Mouse (Mus musculus) midbrain, embryonic 12.5 days (tissue): ENCODE data around the gene Inip. TPM values are rescaled to one million over a fixed set of nuclear protein-coding genes. Genes with fewer than 3 reads are reported as not detected.
A peak's percentile ranks its signal among the peaks of the same experiment; 100 is the strongest.

ENCODE experiments used
- ATAC-seq: fragments of 200-750 bp; cut with Nextera tagmentation; 2 replicates; pipeline ENCODE4 v1.8.0; 2017; ENCODE audit warnings: low read depth, moderate TSS enrichment, moderate library complexity; ENCODE audit not compliant: low FRiP score
- H3K27ac ChIP-seq: fragments of 300-500 bp; sonication (generic); replicated peaks from 2 replicates; pipeline ENCODE4 v1.5.1; 2016; ENCODE audit warnings: mild to moderate bottlenecking
- H3K27me3 ChIP-seq: fragments of 300-500 bp; sonication (generic); 2 replicates; pipeline ENCODE4 v1.6.1; 2016; ENCODE audit warnings: mild to moderate bottlenecking
- H3K36me3 ChIP-seq: fragments of 300-500 bp; sonication (generic); 2 replicates; pipeline ENCODE4 v1.6.1; 2016
- H3K4me1 ChIP-seq: fragments of 300-500 bp; sonication (generic); 2 replicates; pipeline ENCODE4 v1.6.1; 2016
- H3K4me2 ChIP-seq: fragments of 300-500 bp; sonication (generic); replicated peaks from 2 replicates; pipeline ENCODE4 v1.6.1; 2016; ENCODE audit warnings: mild to moderate bottlenecking, moderate library complexity
- H3K4me3 ChIP-seq: fragments of 300-500 bp; sonication (generic); 2 replicates; pipeline ENCODE4 v1.5.1; 2016; ENCODE audit warnings: mild to moderate bottlenecking
- H3K9ac ChIP-seq: fragments of 300-500 bp; sonication (generic); replicated peaks from 2 replicates; pipeline ENCODE4 v1.6.1; 2016; ENCODE audit warnings: mild to moderate bottlenecking, moderate library complexity
- H3K9me3 ChIP-seq: fragments of 300-500 bp; sonication (generic); 2 replicates; pipeline ENCODE4 v1.6.1; 2016; ENCODE audit warnings: mild to moderate bottlenecking
- WGBS: fragments of 180-500 bp; shearing (Covaris S2); methylation state at CpG from one replicate; pipeline ENCODE4 v1.1.7; 2016; 5-methylcytosine and 5-hydroxymethylcytosine counted together
- polyA plus RNA-seq: library from polyadenylated mRNA; unstranded; fragments of >200 nt; fragmentation: Nextera tagmentation; extraction: Ambion mirVana; gene quantifications from 2 replicates; pipeline ENCODE4 v1.2.1, GENCODE M21; 2016

Gene Inip
- polyA plus RNA-seq, 1 experiment from 2014 or later: 94.5 TPM

DNA sequence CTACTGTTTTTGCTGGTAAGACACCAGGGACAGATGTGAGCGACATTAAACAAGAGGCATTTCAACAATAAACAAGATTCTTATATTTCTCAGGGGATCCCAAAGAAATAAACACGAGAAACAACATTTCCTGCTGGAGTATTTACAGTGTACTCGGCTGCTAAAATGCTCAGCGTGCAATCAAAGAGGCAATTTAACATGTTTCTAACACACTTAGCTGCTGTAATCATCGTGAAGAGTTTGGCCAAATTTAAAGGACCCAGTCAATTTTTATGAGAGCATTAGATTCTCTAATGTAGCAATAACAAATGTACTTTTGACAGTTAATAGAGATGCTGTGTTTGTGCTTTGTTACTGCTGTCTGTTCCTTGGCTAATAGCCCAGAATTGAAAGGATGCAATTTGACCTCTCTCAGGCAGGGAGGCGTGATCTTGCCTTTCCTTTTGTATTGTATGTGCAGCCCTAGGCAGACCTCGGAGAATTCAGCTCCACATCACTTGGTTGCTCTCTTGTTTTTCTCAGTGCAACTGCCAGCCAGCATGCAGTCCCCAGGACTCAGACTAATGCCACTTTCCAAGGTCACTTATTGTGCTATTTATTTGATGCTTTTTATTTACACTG, 35.9 kb downstream of the Inip start:
- H3K4me3 ChIP-seq: no peak overlapping the region
- H3K4me1 ChIP-seq: peaks cover 10% of the 10 kb centered on the region; the same call in 1 of the 2 replicates
- no peak overlapping the region for H3K9ac ChIP-seq
- no peaks in the 10 kb centered on the region for H3K9me3 ChIP-seq
- H3K27ac ChIP-seq: 0 out of 2 replicates have a peak overlapping the region, but pooled peaks have one; percentile 42
- H3K4me2 ChIP-seq: no peak overlapping the region
- no peaks in the 10 kb centered on the region for H3K27me3 ChIP-seq
- ATAC-seq: peak; percentile 27; the same call in 1 of the 2 replicates
- peaks cover 16% of the 10 kb centered on the region for H3K36me3 ChIP-seq
- 38% methylated on average over 7 of the region's 7 CpGs for WGBS

DNA sequence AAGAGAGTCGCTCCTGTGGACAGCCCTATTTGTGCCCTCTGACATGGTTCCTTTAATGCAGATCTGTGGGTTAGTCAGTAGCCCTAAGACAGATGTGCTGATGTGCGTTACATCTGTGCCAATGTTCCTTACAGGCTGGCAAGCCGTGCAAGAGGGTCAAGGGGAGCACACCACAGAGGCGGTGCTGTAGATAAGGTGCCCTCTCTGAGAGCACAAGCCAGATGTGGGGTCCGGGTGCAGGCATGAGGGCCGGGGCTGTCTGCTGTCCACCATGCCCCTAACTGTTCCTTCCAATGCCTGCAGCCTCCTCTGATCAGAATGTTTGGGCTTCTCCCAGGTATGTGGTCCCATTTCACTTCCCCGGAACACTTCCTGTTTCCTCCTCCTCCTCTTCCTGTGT, 36.4 kb downstream of the Inip start:
- peaks cover 10% of the 10 kb centered on the region for H3K36me3 ChIP-seq

DNA sequence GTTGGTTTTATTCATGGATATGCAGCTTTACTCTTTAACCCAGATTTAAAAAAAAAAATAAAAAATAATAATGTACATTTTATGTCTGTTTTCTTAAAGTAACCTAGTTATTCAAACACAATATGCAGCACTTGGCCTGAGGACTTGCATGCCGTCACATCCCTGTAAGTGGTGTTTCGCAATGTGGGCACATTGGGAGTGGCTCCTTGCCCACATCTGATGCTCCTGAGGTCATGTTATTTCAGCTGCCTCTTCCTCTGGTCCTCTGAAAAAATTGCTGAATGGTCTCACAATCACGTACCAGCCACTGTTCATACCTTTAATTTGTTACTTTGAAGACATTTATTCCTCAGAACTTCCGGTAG, 40.0 kb downstream of the Inip start:
- no peak overlapping the region for H3K27ac ChIP-seq
- H3K36me3 ChIP-seq: no peaks in the 10 kb centered on the region
- no peak for ATAC-seq
- no peak overlapping the region for H3K9ac ChIP-seq
- H3K4me1 ChIP-seq: peaks cover 10% of the 10 kb centered on the region; the same call in 1 of the 2 replicates
- WGBS: 80% methylated on average over 4 of the region's 4 CpGs
- no peak overlapping the region for H3K4me2 ChIP-seq
- H3K27me3 ChIP-seq: no peaks in the 10 kb centered on the region
- no peak overlapping the region for H3K4me3 ChIP-seq
- no peaks in the 10 kb centered on the region for H3K9me3 ChIP-seq

More for the DNA sequence above, 36.4 kb downstream of the Inip start:
- no peak overlapping the region for H3K9ac ChIP-seq
- H3K4me2 ChIP-seq: no peak overlapping the region
- H3K9me3 ChIP-seq: no peaks in the 10 kb centered on the region
- peaks cover 10% of the 10 kb centered on the region; the same call in 1 of the 2 replicates for H3K4me1 ChIP-seq
- H3K27me3 ChIP-seq: no peaks in the 10 kb centered on the region
- WGBS: 82% methylated on average over 7 of the region's 7 CpGs
- H3K4me3 ChIP-seq: no peak overlapping the region
- no peak overlapping the region for H3K27ac ChIP-seq
- no peak for ATAC-seq

DNA sequence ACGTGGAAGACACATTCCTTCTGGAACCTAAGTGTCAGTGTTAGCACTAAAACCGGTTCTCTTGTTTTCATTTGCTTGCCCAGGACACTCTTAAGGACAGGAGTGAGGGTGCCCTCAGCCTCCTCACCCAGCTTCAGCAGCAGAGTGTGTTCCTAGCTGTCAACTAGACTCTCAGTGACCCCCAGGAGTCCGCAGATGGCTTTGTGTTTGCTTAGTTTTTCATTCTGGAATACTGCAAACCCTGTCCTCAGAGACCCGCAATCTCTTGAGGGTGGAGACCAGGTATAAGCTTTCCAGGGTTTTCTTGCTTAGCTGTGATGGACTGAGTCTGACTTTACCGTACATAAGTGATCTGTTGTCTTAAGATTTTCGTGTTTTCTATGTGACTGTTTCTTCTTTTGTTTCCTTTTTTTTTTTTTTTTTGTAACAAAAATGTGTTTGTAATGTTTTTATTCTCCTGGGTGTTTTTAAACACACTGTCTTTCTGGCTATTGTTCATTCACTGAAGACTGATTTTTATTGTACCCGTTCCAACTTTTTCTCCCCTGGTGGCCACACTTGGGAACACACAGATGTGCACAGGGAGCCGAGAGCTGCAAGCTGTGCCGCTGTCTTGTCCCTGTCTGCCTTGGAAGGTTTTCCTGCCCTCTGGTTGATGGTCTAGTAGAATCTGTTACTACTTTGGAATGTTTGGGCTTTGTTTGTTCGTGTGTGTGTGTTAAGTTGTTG, 40.6 kb downstream of the Inip start:
- H3K27ac ChIP-seq: no peak overlapping the region
- no peaks in the 10 kb centered on the region for H3K9me3 ChIP-seq
- H3K4me1 ChIP-seq: peaks cover 8% of the 10 kb centered on the region; the same call in 1 of the 2 replicates
- H3K4me3 ChIP-seq: no peak overlapping the region
- no peak for ATAC-seq
- no peaks in the 10 kb centered on the region for H3K27me3 ChIP-seq
- H3K9ac ChIP-seq: no peak overlapping the region
- H3K36me3 ChIP-seq: no peaks in the 10 kb centered on the region
- WGBS: 60% methylated on average over 10 of the region's 10 CpGs
- no peak overlapping the region for H3K4me2 ChIP-seq

DNA sequence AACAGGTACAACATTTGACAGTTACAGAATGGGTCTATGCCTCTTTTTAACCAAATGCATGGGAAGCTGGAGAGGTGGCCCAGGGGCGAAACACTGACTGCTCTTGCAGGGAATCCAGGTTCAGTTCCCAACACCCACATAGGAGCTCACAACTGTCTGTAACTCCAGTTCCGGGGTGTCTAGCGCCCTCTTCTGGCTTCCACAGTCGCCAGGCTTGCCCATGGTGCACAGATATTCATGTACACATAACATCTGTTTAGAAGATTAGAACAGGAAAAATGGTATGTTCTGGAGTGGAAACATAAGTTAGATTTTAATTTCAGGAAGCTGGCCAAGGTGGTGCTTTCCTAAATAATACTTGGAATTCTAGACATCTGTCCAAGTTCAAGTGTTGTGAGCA, 41.4 kb downstream of the Inip start:
- Histone ChIP-seq H3K36me3 (0 out of 2 replicates have a peak, but pooled peaks cover 5% of the 10 kb centered on the region), H3K9ac (no peak overlapping the region), H3K4me2 (no peak overlapping the region), H3K27me3 (no peaks in the 10 kb centered on the region), H3K9me3 (no peaks in the 10 kb centered on the region), H3K4me3 (no peak overlapping the region), H3K4me1 (0 out of 2 replicates have a peak, but pooled peaks cover under 1% of the 10 kb centered on the region), H3K27ac (no peak overlapping the region)
- ATAC-seq: no peak
- WGBS: 72% methylated on average over 4 of the region's 4 CpGs

DNA sequence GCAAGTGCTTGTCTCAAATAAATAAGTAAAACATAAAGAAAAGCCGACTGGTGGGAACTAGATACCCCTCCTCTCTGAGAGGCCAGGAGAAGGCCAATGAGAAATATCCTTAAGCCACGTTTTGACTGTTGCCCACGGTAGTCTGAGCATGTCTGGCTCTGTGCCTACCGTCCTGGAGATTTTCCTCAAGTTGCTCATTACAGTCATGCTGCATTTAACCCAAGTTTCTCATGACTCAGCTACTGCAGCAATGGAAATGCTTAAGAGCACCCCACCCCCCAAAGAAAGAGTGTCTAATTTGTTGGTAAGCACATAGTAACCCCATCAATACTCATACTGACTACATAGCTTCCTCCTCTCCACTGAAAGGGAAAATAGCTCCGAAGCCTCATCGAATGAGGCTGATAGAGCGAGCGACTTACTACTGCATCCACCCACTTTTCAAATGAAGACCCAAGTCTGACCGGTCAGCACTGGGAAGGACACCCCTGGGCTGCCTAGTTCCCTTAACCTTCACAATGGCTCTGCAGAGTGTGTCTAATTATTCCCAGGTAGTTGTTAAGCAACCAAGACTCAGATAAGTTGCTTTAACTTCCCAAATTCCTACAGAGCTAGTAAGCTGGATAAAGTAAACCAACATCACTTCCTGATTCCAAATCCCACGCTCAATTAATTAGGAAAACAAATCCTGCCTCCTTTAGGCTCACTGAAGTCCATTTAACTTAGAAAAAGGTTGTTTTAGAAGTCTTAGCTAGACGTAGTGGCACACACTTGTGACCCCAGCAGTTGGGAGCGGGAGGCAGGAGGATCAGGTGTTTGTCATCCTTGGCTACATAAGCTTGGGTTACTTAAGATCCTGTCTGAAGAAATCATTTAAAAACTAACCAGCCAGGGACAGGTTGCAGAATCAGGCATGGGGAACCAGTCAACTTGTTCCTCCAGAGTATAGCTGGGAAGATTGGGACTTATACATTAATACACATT, 43.6 kb downstream of the Inip start:
- 82% methylated on average over 12 of the region's 12 CpGs for WGBS
- H3K9ac ChIP-seq: no peak overlapping the region
- no peaks in the 10 kb centered on the region for H3K27me3 ChIP-seq
- H3K9me3 ChIP-seq: no peaks in the 10 kb centered on the region
- no peak for ATAC-seq
- H3K27ac ChIP-seq: no peak overlapping the region
- H3K36me3 ChIP-seq: 0 out of 2 replicates have a peak, but pooled peaks cover 7% of the 10 kb centered on the region
- H3K4me3 ChIP-seq: no peak overlapping the region
- no peaks in the 10 kb centered on the region for H3K4me1 ChIP-seq
- H3K4me2 ChIP-seq: no peak overlapping the region

DNA sequence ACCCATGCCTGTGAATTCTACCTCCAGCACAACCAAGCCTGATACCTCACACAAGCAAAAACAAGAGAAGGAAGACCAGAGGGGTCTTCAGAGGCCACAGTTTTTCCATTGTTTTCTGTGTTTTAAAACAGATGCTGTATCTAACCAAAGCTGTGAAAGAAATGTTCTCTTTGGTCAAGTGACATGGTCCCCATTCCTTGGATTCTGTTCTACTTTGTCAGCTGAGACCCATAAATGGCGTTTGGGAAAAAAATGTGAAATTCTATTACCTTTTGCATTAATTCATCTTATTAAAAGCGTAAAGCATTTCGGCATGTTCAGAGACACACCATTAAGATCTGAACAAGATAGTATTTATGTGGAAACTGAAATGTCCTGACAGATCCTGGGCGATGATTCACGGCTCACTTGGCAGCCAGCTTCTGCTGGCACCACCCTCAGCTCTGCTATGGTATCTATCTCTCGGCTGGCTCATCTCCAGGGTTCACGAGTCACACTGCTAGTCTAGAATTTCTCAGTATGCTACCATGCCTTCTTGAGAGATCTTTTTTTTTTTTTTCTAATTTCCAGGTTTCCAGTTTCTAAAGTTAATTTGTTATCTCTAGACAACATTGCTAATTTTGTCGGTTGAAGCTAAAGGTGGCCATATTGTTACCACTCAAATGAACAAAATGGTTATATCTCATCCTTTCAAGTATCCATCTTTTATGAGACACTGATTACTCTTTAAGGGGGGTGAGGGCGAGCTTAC, 44.9 kb downstream of the Inip start:
- Histone ChIP-seq H3K27me3 (no peaks in the 10 kb centered on the region), H3K36me3 (0 out of 2 replicates have a peak, but pooled peaks cover 14% of the 10 kb centered on the region), H3K9me3 (no peaks in the 10 kb centered on the region), H3K4me2 (no peak overlapping the region), H3K4me1 (no peaks in the 10 kb centered on the region), H3K27ac (no peak overlapping the region), H3K9ac (no peak overlapping the region), H3K4me3 (no peak overlapping the region)
- WGBS: 94% methylated on average over 9 of the region's 9 CpGs
- ATAC-seq: no peak

DNA sequence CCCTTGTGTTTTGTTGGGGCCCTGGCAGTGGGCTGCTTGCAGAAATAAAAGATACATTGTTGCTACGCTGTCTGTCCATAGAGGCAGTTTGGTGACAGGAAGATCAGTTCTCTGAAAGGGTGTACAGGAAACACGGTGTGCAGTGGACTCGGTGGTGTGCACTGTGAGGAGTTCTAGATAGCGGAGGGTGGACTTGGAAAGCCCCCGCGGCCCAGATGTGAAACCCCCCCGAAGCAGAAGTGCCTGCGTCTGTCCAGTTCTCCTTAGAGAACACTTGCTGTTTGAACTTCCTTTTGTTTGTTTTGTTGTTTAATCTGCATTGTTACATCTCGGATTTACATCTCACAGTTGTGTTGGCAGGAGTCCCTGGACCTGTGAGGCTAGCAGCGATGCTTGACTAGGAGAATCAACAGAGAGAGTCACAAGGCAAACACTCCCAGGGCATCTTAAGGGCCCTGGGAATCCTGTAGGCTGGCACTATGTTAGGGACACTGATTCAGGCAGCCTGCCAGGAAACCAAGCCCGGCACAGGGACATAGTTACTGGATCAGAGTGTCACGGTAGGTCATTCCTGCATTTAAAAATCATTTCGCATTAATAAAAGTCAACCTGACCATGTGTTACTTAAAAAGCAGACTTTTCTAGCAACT, 47.8 kb downstream of the Inip start:
- Histone ChIP-seq H3K4me1 (no peaks in the 10 kb centered on the region), H3K36me3 (0 out of 2 replicates have a peak, but pooled peaks cover 14% of the 10 kb centered on the region), H3K4me2 (no peak overlapping the region), H3K9me3 (no peaks in the 10 kb centered on the region), H3K4me3 (no peak overlapping the region), H3K9ac (no peak overlapping the region), H3K27ac (no peak overlapping the region), H3K27me3 (no peaks in the 10 kb centered on the region)
- ATAC-seq: no peak
- 63% methylated on average over 13 of the region's 13 CpGs for WGBS

DNA sequence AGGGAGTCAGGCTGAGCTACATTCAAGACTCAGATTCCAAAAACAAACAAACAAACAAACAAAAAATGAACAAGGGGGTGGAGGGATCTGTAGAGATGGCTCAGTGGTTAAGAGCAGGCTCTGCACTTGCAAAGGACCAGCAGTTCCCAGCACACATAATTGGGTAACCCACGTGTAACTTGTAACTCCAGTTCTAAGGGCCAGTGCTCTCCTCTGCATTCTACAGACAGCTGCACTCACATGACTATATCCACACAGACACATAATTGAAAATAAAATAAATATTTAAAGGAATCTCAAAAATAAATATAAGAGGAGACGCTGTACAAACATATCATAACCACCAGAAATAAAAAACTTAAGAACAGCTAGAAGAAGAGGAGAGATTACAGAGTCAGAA, 61.5 kb downstream of the Inip start:
- Histone ChIP-seq H3K9ac (no peak overlapping the region), H3K4me1 (no peaks in the 10 kb centered on the region), H3K27me3 (no peaks in the 10 kb centered on the region), H3K4me3 (no peak overlapping the region), H3K36me3 (peaks cover 12% of the 10 kb centered on the region), H3K9me3 (0 out of 2 replicates have a peak, but pooled peaks cover 3% of the 10 kb centered on the region), H3K4me2 (no peak overlapping the region), H3K27ac (no peak overlapping the region)
- WGBS: 74% methylated on average over 2 of the region's 2 CpGs
- no peak for ATAC-seq

DNA sequence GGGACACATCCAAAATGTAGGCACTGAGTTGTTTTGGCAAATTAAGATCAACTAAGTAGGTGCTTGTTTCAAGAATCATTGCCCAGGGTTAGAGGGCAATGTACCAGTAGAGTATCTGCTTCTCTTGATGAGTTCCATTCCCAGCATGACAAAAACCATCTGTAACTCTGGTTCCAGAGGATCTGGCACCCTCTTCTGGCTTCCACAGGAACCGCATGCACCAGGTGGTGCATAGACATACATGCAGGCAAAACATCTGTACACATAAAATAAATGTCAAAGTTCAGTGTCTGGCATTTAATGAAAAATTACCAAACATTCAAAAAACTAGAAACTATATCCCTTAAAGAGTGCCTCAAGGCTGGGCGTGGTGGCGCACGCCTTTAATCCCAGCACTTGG, 62.1 kb downstream of the Inip start:
- Histone ChIP-seq H3K4me1 (no peaks in the 10 kb centered on the region), H3K27me3 (no peaks in the 10 kb centered on the region), H3K4me2 (no peak overlapping the region), H3K9me3 (0 out of 2 replicates have a peak, but pooled peaks cover 3% of the 10 kb centered on the region), H3K27ac (no peak overlapping the region), H3K36me3 (peaks cover 12% of the 10 kb centered on the region), H3K9ac (no peak overlapping the region), H3K4me3 (no peak overlapping the region)
- WGBS: 96% methylated on average over 4 of the region's 4 CpGs
- no peak for ATAC-seq

DNA sequence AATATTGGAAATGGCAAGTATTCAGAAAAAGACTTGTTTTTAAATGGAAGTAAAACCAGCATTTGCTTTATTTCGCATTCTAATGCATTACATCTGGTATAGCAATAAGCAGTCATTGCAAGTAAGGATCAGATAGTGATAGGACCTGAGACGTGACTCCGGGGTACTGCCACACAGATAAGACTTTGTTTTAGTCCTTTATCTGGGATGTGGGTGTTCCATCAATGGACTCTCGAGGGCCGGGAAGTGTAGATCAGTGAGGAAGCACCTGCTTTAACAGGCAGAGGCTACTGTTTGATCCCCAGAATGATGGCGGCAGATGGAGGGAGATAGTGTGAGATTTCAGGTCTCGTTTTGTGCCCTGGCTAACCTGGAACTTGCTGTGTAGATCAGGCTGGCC, 69.8 kb downstream of the Inip start:
- 96% methylated on average over 7 of the region's 7 CpGs for WGBS
- H3K9ac ChIP-seq: no peak overlapping the region
- H3K4me3 ChIP-seq: no peak overlapping the region
- no peaks in the 10 kb centered on the region for H3K9me3 ChIP-seq
- H3K4me1 ChIP-seq: peaks cover 9% of the 10 kb centered on the region
- H3K27me3 ChIP-seq: no peaks in the 10 kb centered on the region
- no peak overlapping the region for H3K4me2 ChIP-seq
- ATAC-seq: no peak
- H3K27ac ChIP-seq: no peak overlapping the region
- H3K36me3 ChIP-seq: no peaks in the 10 kb centered on the region
